Mouse (Mus musculus) urinary bladder, postnatal 10 days (tissue): ENCODE data around the gene Mgll.

Experiments
- DNase-seq: peaks from one replicate; pipeline ENCODE4 v3.0.0; 2022; ENCODE audit warnings: low spot score

The Mgll gene

DNA sequence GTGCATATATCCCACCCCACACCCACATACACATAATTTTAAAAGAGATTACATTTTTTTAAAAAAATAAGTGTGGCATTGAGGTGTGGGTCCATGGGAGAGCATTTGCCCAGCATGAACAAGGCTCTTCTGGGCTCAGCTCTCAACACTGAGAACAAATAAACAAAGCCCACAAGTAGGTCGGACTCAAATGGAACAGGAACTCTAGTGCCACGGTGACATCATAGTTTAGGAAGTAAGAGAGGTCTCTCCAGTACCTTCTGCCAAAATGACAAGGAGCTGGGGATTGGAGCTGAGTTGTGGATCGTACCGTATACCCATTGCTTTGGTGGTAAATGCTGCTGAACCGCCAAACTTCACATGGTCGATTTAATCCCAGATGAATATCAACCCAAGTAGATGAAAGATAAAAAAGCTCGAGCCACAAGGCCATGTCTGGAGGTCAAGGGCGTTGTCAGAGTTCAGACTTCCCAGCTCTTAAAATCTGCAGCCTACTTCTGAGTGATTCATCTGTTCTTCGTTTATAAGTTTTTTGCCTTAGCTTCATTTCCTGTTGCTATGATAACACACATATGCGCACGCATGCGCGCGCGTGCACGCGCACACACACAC lies 80.9 kb downstream of the Mgll start:
- no peak for DNase-seq

- DNase-seq, result no peak
Observed at GRCm38 (mm10) chr6:88809091-88810037, 85.2 kb downstream of the Mgll start.

- no peak for DNase-seq
Observed at GRCm38 (mm10) chr6:88810291-88810690, 86.1 kb downstream of the Mgll start.

- no peak for DNase-seq
Observed at GRCm38 (mm10) chr6:88811396-88811795, 87.2 kb downstream of the Mgll start.

DNA sequence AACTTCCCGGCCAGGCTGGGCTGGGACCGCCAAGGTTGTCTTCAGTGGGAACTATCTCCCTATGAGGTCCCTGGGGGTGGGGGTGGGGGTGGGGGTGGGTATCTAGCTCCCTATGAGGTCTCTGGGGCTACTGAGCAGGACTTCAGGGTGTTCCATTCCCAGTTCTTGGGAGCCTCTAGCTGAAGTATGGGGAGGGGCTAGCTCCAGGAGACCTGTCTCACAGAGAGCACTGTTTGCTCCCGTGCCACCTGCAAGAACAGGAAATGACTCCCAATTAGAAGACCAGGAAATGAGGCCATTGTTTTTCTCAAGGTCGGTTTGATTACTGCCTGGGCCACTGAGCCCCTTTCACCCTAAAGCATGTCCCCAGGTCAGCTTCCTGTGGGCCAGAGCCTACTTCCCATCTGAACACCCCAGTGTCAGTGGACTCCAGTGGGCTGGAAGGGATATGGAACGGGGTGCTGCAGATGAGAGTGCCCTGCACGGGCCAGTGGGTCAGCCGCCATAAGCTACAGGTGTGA lies 87.7 kb downstream of the Mgll start:
- DNase-seq, result no peak

DNA sequence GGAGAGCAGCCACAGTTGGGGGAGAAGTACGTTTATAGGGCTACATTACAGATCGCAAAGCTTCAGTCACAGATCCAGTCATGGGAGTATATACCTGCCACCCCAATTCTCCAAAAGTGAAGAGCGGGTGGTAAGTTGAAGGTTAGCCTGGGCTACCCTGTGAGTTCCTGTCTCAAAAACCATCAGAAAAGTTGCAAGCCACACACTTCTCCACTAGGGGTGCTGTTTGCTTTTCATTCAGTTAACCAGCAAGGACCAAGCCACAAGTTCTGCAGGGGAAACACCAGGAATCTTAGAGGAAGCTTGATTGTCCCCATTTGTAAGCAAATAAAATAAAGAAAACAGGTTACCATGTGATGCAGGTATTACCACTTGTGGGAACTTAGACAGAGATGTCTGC lies 88.7 kb downstream of the Mgll start:
- no peak for DNase-seq

- DNase-seq, result no peak
Observed at GRCm38 (mm10) chr6:88813832-88814231, 89.6 kb downstream of the Mgll start.

- no peak for DNase-seq
Observed at GRCm38 (mm10) chr6:88815036-88815435, 90.8 kb downstream of the Mgll start.

GRCm38 (mm10) chr6:88815489-88815888 lies 91.3 kb downstream of the Mgll start:
- DNase-seq, result no peak

DNA sequence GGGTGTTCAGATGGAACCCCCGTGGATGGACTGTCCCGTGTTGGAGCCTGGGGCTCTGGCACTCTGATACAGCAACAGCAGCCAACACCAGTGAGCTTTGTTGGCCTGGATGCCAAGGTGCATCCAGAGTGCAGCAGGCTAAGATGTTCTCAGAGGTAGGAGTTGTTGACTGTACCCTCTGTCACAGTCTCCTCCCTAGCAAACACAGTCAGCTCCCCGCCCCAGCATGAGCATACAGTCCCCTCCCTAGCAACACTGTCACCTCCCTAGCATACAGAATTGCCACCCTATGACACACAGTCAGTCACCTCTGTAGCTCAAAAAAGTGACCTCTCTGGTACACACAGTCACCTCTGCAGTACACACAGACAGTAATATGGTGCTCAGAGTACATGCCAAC lies 92.7 kb downstream of the Mgll start:
- no peak for DNase-seq

- no peak for DNase-seq
Observed at GRCm38 (mm10) chr6:88820853-88821252, 96.6 kb downstream of the Mgll start.

DNA sequence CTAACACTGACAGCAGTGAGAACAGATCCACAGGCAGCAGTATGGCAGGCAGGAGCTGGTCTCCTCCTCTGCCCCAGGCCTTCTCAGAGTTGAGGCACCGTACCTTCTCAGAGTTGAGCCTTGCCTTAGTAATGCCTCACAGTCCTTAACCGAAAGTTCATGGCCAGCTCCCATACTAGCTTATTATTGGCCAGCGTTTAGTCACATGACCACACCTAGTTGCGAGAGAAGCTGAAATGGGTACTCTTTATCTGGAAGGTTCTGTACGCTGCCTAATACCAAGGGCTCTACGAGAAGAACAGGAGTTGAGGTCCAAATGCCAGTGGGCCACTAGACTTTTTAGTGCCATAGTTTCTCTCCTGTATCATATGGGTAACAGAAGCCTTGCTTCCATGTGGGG lies 97.1 kb downstream of the Mgll start:
- DNase-seq, result no peak

DNA sequence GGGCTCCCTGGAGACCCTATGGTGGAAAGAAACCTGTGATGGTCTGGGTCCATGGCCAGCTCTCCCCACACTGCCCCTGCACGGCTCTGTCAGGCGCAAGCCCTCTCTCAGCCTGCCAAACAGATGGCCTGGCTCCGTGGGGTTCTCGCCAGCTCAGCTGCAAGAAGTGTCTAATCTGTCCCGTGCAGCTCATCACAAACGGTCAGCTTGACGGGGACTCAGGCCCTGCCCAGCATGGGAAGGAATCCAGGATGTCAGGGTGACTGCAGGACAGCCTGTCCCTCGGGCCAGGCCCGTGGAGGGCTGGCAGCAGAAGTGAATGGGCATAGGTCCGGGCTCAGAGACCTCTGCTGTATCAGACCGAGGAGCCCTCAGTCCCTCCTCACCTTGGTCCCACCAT lies 97.7 kb downstream of the Mgll start:
- no peak for DNase-seq

DNA sequence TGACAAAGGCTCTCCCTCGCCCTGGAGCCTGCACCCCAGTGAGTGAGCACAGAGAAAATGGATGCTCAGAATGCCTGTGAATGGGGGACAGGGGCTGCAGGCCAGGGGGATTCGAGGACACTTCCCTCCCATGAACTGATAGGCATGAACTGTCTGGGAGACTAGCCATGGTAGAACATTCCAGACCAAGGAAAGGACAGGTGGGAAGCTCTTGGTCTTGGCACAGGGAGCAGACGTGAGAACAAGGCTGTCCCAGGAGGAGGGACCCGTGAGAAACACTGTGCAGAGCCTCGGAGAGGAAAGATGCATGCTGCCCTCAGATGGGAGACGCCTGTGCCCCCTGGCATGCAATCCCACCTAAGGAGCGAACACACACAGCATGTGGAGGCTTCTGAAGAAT lies 100.0 kb downstream of the Mgll start:
- DNase-seq, result no peak

DNA sequence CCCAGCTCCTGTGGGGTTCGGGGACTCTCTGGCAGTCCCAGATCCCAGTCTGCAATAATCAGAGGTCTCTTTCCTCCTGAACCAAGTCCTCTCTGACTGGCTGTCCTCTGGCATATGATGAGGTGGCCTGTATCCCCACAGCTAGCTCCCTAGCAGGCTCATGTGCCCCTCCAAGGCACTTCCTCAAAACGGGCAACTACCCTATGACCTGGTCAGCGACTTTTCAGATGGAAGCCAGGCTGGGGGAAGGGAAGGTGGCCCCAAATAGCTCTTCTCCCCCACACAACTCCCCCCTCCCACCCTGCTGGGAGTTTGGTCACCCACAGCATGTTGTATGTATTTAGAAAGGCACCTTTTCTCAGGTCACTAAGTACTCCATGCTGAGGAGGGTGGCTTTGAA lies 101.9 kb downstream of the Mgll start:
- DNase-seq, result no peak

DNA sequence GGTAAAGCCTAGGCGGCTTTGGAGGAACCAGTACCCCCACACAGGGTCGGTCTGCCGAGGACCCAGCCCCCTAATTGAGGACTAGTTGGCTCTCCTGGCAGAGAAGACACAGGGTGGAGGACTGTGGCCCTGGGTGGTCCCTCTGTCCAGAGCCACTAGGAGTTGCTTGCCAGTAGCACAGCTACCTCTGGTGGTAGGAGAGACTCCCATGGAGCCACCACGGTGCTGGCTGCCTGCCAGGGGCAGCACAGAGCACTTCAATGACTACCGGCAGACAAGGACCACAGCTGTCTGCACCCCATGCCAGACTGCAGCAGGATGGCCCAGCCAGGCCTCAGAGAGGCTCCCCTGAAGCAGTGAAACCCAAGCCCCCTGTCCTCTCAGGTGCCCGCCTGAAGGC lies 102.3 kb downstream of the Mgll start:
- DNase-seq, result no peak

DNA sequence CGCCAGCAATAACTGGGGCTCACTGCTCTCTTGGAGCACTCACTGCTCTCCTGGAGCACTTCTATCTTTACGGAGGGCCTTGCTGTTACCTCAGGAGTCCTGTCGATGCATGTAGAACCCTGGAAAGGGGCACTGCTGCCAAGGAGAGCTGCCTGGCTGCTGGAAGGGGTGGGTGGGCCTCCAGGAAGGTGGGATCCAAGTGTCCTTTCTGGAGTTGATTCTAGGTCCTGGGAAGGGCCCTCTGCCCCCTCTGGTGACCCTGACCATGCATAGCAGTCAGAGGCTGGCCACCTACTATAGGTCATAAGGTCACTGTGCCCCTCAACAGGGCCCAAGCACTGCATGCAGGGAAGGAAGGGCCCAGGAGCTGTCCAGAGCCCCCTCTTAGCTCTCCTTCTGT lies 102.8 kb downstream of the Mgll start:
- DNase-seq, result no peak

DNA sequence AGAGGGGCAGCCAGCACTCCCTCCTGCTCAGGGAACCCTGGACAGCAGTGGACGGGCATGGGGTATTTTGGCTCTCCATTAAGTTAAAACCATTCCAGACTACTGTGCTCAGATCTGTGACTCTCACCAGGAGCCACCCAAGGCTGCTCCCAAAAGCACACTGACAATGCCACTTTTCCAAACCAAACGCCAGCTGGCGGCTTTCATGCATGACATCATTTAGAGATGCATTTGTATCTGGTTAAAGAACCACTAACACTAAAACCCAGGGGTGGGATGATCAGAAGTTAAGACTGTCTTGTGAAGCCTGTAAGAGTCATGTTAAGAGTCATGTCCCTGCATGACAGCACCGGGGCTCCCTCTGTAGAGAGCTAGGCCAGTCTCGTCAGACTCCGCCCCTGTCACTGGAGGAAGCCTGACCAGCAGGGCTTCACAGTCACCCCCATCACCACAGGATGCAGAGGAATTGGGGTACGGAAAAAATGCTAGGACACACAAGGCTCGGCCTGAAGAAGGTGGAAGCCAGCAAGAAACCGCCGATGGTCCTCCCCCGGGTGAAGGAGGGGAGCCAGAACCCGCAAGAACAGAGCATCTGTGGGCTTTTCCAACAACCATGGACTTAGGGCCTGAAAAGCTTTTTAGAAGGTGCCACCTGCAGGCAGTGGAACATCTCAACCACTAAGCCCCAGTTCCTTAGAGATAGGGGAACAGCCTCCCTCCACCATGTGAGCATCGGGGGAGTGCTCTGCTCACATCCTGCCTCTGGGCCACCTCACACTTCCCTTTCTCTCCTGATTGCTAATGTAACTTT lies 103.4 kb downstream of the Mgll start:
- DNase-seq, result no peak

- no peak for DNase-seq
Observed at GRCm38 (mm10) chr6:88828206-88829009, 104.2 kb downstream of the Mgll start.

- no peak for DNase-seq
Observed at GRCm38 (mm10) chr6:88829579-88829978, 105.4 kb downstream of the Mgll start.

- DNase-seq, result no peak
Observed at GRCm38 (mm10) chr6:88830112-88830702, 106.0 kb downstream of the Mgll start.
